Mouse (Mus musculus) stomach, embryonic 14.5 days (tissue): ENCODE data around the gene Tmem186. TPM values are rescaled to one million over a fixed set of nuclear protein-coding genes. Genes with fewer than 3 reads are reported as not detected.

ENCODE experiments used
- microRNA-seq: library from miRNA; unstranded; fragments of <30 nt; microRNA quantifications from one replicate; pipeline ENCODE4, GENCODE M21; 2016
- polyA plus RNA-seq: library from polyadenylated mRNA; unstranded; fragments of >200 nt; fragmentation: Nextera tagmentation; extraction: Ambion mirVana; gene quantifications from 2 replicates; pipeline ENCODE4 v1.2.1, GENCODE M21; 2014

Gene Tmem186
- polyA plus RNA-seq, 1 experiment from 2014 or later, result 12.1 TPM

Small RNA genes within 50 kb of the gene (microRNA-seq; reads per million reads assigned to microRNA genes)
- not detected for gene Gm22137

Other genes starting within 250 kb of the Tmem186 start
- not detected in 2 replicates for gene Tmem114, start 212.6 kb downstream of the Tmem186 start, polyA plus RNA-seq
- 19.0 and 21.7 TPM in 2 replicates for gene Mettl22, start 166.9 kb downstream of the Tmem186 start, polyA plus RNA-seq
- gene Abat, start 124.3 kb downstream of the Tmem186 start, polyA plus RNA-seq, result 16.2 and 19.0 TPM in 2 replicates
- gene Pmm2, start within 50 bp of the Tmem186 start, polyA plus RNA-seq, result 57.1 and 60.0 TPM in 2 replicates
- gene Carhsp1, start 34.4 kb upstream of the Tmem186 start, polyA plus RNA-seq, result 35.3 and 37.0 TPM in 2 replicates
- gene Gm5767, start 43.1 kb upstream of the Tmem186 start, polyA plus RNA-seq, result not detected in 2 replicates
- 56.6 and 65.0 TPM in 2 replicates for gene Usp7, start 154.6 kb upstream of the Tmem186 start, polyA plus RNA-seq
- 16.9 and 18.0 TPM in 2 replicates for gene 1810013L24Rik, start 192.4 kb upstream of the Tmem186 start, polyA plus RNA-seq